Mouse (Mus musculus) midbrain, embryonic 11.5 days (tissue): ENCODE data around the gene Cuzd1. TPM values are rescaled to one million over a fixed set of nuclear protein-coding genes. Genes with fewer than 3 reads are reported as not detected.
A peak's percentile ranks its signal among the peaks of the same experiment; 100 is the strongest.

ENCODE experiments used
- ATAC-seq: fragments of 200-750 bp; cut with Nextera tagmentation; 2 replicates; pipeline ENCODE4 v1.8.0; 2017; ENCODE audit warnings: moderate TSS enrichment, moderate library complexity; ENCODE audit not compliant: low FRiP score
- DNase-seq: peaks from one replicate; pipeline ENCODE4 v3.0.0; 2015; ENCODE audit warnings: low spot score; ENCODE audit errors: missing footprints
- H3K27ac ChIP-seq: fragments of 300-500 bp; sonication (generic); 2 replicates; pipeline ENCODE4 v1.5.1; 2014; ENCODE audit warnings: low read depth, low read length
- H3K27me3 ChIP-seq: fragments of 300-500 bp; sonication (generic); 2 replicates; pipeline ENCODE4 v1.6.1; 2014; ENCODE audit warnings: mild to moderate bottlenecking, low read length, moderate library complexity, mixed read lengths; ENCODE audit not compliant: control insufficient read depth, insufficient read depth
- H3K36me3 ChIP-seq: fragments of 300-500 bp; sonication (generic); 2 replicates; pipeline ENCODE4 v1.6.1; 2014; ENCODE audit warnings: mild to moderate bottlenecking, low read length, moderate library complexity, mixed read lengths; ENCODE audit not compliant: control insufficient read depth, insufficient read depth
- H3K4me1 ChIP-seq: fragments of 300-500 bp; sonication (generic); 2 replicates; pipeline ENCODE4 v1.6.1; 2014; ENCODE audit warnings: low read length; ENCODE audit not compliant: control insufficient read depth, insufficient read depth
- H3K4me2 ChIP-seq: fragments of 300-500 bp; sonication (generic); 2 replicates; pipeline ENCODE4 v1.6.1; 2014; ENCODE audit warnings: mild to moderate bottlenecking, moderate library complexity
- H3K4me3 ChIP-seq: fragments of 300-500 bp; sonication (generic); 2 replicates; pipeline ENCODE4 v1.5.1; 2014; ENCODE audit warnings: low read depth, low read length
- H3K9ac ChIP-seq: fragments of 300-500 bp; sonication (generic); 2 replicates; pipeline ENCODE4 v1.6.1; 2014; ENCODE audit warnings: low read length
- H3K9me3 ChIP-seq: fragments of 300-500 bp; sonication (generic); 2 replicates; pipeline ENCODE4 v1.6.1; 2016; ENCODE audit warnings: low read length; ENCODE audit not compliant: control insufficient read depth
- WGBS: fragments of 180-500 bp; shearing (Covaris S2); extraction: QIAGEN DNeasy Blood & Tissue Kit; methylation state at CpG from one replicate; pipeline ENCODE4 v1.1.7; 2014; 5-methylcytosine and 5-hydroxymethylcytosine counted together
- polyA plus RNA-seq: library from polyadenylated mRNA; unstranded; fragments of >200 nt; fragmentation: Nextera tagmentation; extraction: Ambion mirVana; gene quantifications from 2 replicates; pipeline ENCODE4 v1.2.1, GENCODE M21; 2014

The Cuzd1 gene
- polyA plus RNA-seq, 1 experiment from 2014 or later, result not detected

DNA sequence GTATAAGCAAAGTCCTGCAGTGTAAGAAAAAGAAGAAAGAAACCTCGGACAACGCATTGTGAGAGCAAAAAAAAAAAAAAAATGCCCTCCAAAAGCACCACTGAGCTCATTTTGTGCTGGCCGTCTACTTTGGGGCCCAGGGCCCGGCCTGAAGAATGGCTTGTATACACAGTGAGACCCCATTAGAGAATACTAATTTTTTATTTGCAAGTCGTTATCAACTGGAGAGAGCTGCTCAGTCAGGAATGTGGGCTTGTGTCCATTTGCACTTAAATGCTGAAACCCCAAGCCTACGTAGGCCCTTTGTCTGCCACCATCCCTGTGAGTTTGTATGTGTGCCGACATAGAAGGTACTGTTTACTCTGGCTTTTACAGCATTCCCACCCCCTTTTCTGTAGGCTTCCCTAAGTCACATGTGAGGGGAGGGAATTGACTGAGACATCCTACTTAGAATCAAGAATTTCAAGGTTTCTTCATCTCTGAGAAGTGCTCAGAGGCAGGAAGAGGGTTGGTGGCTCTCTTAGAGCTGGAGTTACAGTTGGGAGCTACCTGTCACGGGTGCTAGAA is 15.5 kb upstream of the Cuzd1 start:
- DNase-seq, result peak; percentile 83
- Histone ChIP-seq H3K36me3 (peaks cover 3% of the 10 kb centered on the region), H3K27me3 (no peaks in the 10 kb centered on the region), H3K4me1 (no peaks in the 10 kb centered on the region), H3K4me2 (no peak overlapping the region), H3K27ac (no peak overlapping the region), H3K9ac (no peak overlapping the region), H3K4me3 (no peak overlapping the region), H3K9me3 (no peaks in the 10 kb centered on the region)
- WGBS, result 55% methylated on average over 8 of the region's 8 CpGs
- peak; percentile 69 for ATAC-seq

DNA sequence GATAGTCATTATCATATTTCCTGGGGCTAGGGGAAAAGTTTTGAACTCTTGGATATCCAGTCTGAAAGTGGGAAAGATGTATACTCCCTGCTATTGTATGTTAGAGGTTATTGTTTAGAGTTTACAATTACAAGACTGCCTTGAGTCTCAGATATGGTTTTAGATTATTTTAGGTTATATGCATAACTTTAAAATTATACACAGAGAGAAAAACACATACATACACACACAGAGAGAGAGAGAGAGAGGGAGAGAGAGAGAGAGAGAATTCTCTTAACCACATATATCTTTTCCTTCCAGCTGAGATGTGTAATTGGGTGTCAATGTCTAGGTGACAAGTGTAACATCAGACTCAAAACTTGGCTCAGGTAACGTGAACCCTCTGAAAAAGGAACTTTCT is 11.5 kb upstream of the Cuzd1 start, which contains the start of gene Fam24a:
Gene Fam24a (plus strand): TSS at position 301 of the 400 bp plus-strand sequence.
- Histone ChIP-seq H3K27me3 (no peaks in the 10 kb centered on the region), H3K36me3 (no peaks in the 10 kb centered on the region), H3K9me3 (no peaks in the 10 kb centered on the region), H3K9ac (no peak within 1 kb of the TSS), H3K4me3 (no peak within 1 kb of the TSS), H3K4me2 (no peak within 1 kb of the TSS), H3K27ac (no peak within 1 kb of the TSS), H3K4me1 (no peaks in the 10 kb centered on the region)
- DNase-seq (peak; percentile 4), ATAC-seq (no peak)
- WGBS, result 48% methylated on average over 1 of the region's 1 CpGs

DNA sequence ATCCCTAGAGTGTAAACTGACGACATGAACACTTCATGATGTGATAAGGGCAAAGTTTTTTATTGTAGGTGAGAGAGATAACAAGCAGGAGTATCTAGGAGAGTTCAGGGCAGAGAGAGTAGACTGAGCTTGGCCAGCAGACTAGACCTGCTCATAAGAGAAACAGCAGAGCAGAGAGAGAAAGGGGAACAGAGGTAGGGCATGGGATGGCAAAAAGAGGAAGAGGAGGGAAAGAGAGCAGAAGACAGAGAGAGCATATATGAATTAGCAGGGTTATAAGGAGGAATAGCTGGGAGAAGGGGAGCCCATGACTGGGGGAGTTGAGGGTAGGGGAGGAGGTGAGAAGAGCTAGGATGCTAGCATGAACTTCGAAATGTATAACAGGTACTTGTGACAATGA is 9.6 kb upstream of the Cuzd1 start:
- no peak overlapping the region for H3K27ac ChIP-seq
- no peaks in the 10 kb centered on the region for H3K27me3 ChIP-seq
- no peak overlapping the region for H3K4me2 ChIP-seq
- DNase-seq (peak; percentile 23), ATAC-seq (no peak)
- H3K36me3 ChIP-seq, result no peaks in the 10 kb centered on the region
- 78% methylated on average over 2 of the region's 2 CpGs for WGBS
- no peak overlapping the region for H3K4me3 ChIP-seq
- H3K9ac ChIP-seq, result no peak overlapping the region
- no peaks in the 10 kb centered on the region for H3K9me3 ChIP-seq
- H3K4me1 ChIP-seq, result no peaks in the 10 kb centered on the region

DNA sequence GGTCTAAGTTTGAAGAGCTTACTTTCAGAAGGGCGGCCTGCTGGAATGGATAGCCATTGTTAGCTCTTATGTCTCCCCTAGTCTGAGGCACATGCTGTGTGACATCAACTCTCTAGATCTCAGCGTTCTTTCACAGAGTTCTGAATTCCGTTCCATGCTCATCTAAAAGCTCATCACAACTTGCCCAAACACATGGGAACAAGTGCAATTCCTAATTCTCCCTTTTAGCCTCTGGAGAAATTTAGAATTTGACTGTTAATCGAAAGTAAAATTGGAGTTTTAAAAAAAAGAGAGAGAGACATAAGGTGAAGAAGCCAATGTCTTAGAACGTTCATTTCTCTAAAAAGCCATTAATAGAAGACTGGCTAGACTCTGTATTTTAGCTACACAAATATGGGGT is 7.3 kb upstream of the Cuzd1 start, which contains the start of gene Fam24b:
Gene Fam24b (minus strand): TSS at position 101 of the 400 bp plus-strand sequence.
- H3K9me3 ChIP-seq, result no peaks in the 10 kb centered on the region
- no peaks in the 10 kb centered on the region for H3K4me1 ChIP-seq
- H3K27me3 ChIP-seq, result no peaks in the 10 kb centered on the region
- DNase-seq (peak; percentile 1), ATAC-seq (no peak)
- H3K4me3 ChIP-seq, result no peak within 1 kb of the TSS
- H3K4me2 ChIP-seq, result no peak within 1 kb of the TSS
- H3K9ac ChIP-seq, result no peak within 1 kb of the TSS
- no peak within 1 kb of the TSS for H3K27ac ChIP-seq
- 87% methylated on average over 5 of the region's 5 CpGs for WGBS
- H3K36me3 ChIP-seq, result no peaks in the 10 kb centered on the region

DNA sequence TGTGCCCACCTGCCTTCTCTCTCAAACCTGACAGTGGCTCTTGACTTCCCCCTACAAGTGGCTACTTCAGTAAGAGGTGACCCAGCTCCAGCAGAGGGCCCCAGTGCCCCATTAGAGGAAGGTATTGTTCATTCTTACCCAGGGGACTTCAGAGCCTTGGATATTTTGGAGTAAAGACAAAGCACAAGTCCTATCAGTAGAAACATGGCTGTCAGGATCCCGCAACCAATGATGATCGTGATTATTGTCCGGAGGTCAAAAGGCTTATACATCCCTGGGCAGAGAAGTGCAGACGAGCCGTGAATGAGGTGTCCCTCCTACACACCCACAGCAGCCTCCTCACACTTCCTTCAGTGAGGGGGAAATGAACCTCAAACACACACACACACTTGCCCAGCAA is 5.0 kb upstream of the Cuzd1 start:
- no peaks in the 10 kb centered on the region for H3K9me3 ChIP-seq
- no peak overlapping the region for H3K9ac ChIP-seq
- no peak overlapping the region for H3K4me2 ChIP-seq
- H3K27ac ChIP-seq, result no peak overlapping the region
- ATAC-seq (no peak), DNase-seq (peak; percentile 35)
- H3K4me3 ChIP-seq, result no peak overlapping the region
- WGBS, result 94% methylated on average over 5 of the region's 5 CpGs
- H3K36me3 ChIP-seq, result no peaks in the 10 kb centered on the region
- no peaks in the 10 kb centered on the region for H3K27me3 ChIP-seq
- H3K4me1 ChIP-seq, result no peaks in the 10 kb centered on the region

DNA sequence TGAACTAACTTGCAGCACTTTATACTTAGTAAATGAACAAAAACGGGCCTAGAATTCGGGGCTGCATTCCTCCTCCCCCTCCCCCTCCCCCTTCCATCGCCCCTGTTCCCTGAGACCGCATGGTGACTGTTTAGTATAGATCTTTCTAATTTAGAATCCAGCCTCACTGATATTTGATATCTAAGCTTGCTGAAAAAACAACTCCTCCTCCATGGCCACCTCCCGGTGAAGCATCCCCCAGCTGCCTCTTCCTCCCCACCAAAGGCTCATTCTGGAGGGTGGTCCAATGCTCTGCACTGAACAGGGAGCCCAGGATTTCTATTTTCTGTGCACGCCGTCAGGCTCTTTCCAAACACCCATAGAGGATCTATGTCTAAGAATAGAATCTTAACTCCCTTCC is 3.8 kb downstream of the Cuzd1 start:
- WGBS, result 89% methylated on average over 6 of the region's 7 CpGs

DNA sequence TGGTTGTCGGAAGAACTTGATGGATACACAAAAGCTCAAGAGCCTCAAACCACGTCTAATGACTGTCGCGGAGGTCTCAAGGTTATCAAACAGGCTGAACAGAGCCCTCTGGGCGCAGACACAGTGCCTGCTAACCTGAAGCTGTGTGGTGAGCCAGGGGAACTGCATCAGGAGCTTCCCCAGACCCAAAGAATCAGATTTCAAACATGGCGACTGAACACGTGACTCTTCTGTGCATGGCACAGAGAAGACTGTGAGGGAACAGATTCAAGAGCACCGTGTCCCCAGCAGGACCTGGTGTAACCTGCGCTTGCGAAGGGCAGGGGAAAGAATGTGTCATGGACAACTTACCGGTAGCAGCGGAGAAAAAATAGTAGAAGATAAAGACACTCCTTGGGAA is 4.5 kb downstream of the Cuzd1 start:
- H3K36me3 ChIP-seq, result no peaks in the 10 kb centered on the region
- H3K27ac ChIP-seq, result no peak overlapping the region
- H3K4me1 ChIP-seq, result no peaks in the 10 kb centered on the region
- no peak overlapping the region for H3K4me3 ChIP-seq
- H3K9me3 ChIP-seq, result no peaks in the 10 kb centered on the region
- no peak overlapping the region for H3K9ac ChIP-seq
- no peak overlapping the region for H3K4me2 ChIP-seq
- WGBS, result 70% methylated on average over 12 of the region's 12 CpGs
- DNase-seq (no peak), ATAC-seq (no peak)
- no peaks in the 10 kb centered on the region for H3K27me3 ChIP-seq

More for the DNA sequence above, 3.8 kb downstream of the Cuzd1 start:
- no peaks in the 10 kb centered on the region for H3K4me1 ChIP-seq
- H3K27ac ChIP-seq, result no peak overlapping the region
- no peak overlapping the region for H3K4me2 ChIP-seq
- no peak for DNase-seq
- no peaks in the 10 kb centered on the region for H3K9me3 ChIP-seq
- no peak for ATAC-seq
- H3K9ac ChIP-seq, result no peak overlapping the region
- no peak overlapping the region for H3K4me3 ChIP-seq
- no peaks in the 10 kb centered on the region for H3K27me3 ChIP-seq
- H3K36me3 ChIP-seq, result no peaks in the 10 kb centered on the region

DNA sequence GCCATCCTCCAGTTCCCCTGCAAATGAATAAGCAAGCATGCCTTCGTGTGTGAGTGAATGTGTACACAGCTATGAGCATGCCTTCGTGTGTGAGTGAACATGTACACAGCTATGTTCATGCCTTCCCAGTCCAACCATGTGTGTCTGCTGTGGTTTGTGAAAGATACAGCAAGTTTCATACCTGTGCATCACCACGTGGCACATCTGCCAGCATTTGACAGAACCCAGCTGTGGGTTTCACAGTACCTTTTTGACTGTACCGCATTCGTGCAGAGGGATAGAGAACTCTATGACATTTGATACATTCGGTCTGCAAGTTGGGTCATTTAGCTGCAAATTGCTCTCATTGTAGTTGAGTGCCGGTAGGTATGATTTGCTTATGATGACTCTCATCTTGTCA is 7.6 kb downstream of the Cuzd1 start:
- no peaks in the 10 kb centered on the region for H3K4me1 ChIP-seq
- ATAC-seq, result no peak
- no peaks in the 10 kb centered on the region for H3K27me3 ChIP-seq
- WGBS, result 89% methylated on average over 7 of the region's 7 CpGs
- no peaks in the 10 kb centered on the region for H3K36me3 ChIP-seq
- no peaks in the 10 kb centered on the region for H3K9me3 ChIP-seq
- no peak overlapping the region for H3K9ac ChIP-seq
- no peak overlapping the region for H3K4me3 ChIP-seq
- H3K4me2 ChIP-seq, result no peak overlapping the region
- DNase-seq, result no peak
- H3K27ac ChIP-seq, result no peak overlapping the region

DNA sequence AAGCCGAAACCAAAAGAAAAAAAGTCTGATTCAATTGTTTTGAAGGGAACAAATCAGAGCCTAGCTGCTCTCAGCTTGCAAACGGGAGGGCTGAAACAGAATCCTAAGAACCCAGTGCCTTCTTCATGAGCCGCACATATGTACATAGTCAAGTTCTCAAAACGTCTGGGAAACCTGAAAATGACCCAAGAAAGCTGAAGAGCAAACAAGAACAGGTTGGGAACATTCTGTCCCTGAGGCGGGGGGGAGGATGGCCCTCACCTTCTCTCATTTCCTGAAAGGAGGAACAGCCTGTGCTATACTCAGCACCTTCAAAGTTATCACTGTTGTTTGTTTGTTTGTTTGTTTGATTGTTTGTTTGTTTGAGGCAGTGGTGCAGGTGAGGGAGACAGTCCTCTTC is 15.4 kb downstream of the Cuzd1 start:
- ATAC-seq (no peak), DNase-seq (no peak)
- Histone ChIP-seq H3K36me3 (no peaks in the 10 kb centered on the region), H3K27ac (no peak overlapping the region), H3K4me2 (no peak overlapping the region), H3K9me3 (no peaks in the 10 kb centered on the region), H3K4me3 (no peak overlapping the region), H3K27me3 (no peaks in the 10 kb centered on the region), H3K9ac (no peak overlapping the region), H3K4me1 (no peaks in the 10 kb centered on the region)
- WGBS, result 85% methylated on average over 5 of the region's 5 CpGs
